ENCODE assay signal across 9 mouse cellular contexts in genomic region chr7:100042120-100042519, GRCm38 (mm10). TPM values are rescaled to one million over a fixed set of nuclear protein-coding genes. Genes with fewer than 3 reads are reported as not detected.
DNase-seq lines count a peak whose midpoint lies in the region; ATAC-seq lines count a peak whose summit lies in the region.
"Had no signal": no experiment of that assay in that cellular context is flagged by ENCODE, and none has a peak within 500 bp of the region (broad histone marks: within the 10 kb centered on the region; RNA-seq: fewer than 3 reads in every experiment).

No protein-coding gene starts in this region.

- no peak overlapping the region for H3K4me3 ChIP-seq in lung, embryonic 16.5 days (ENCODE audit: low read length)
- peak overlapping the region; percentile 44 for H3K4me3 ChIP-seq in embryonic facial prominence, embryonic 10.5 days
- H3K4me3 ChIP-seq: erythroblast, embryonic 14.5 days had no signal

- H3K9me3 ChIP-seq in lung, embryonic 16.5 days (ENCODE audit: control insufficient read depth, low read length), result no peaks in the 10 kb centered on the region
- H3K9me3 ChIP-seq in embryonic facial prominence, embryonic 10.5 days, result no peaks in the 10 kb centered on the region

- H3K4me2 ChIP-seq in lung, embryonic 16.5 days (ENCODE audit: low read depth, low read length), result peak overlapping the region; percentile 26; the same call in 1 of the 2 replicates

- 0 out of 2 replicates have a peak overlapping the region, but pooled peaks have one; percentile 3 for H3K9ac ChIP-seq in lung, embryonic 16.5 days (ENCODE audit: low read length)

- no peak overlapping the region for H3K27ac ChIP-seq in lung, embryonic 16.5 days (ENCODE audit: low read length)
- H3K27ac ChIP-seq in embryonic facial prominence, embryonic 10.5 days (replicated peaks), result peak overlapping the region; percentile 73

- H3K36me3 ChIP-seq in lung, embryonic 16.5 days (ENCODE audit: control insufficient read depth, insufficient read depth, low read length), result no peaks in the 10 kb centered on the region
- no peaks in the 10 kb centered on the region for H3K36me3 ChIP-seq in embryonic facial prominence, embryonic 10.5 days (replicated peaks)

- no peak for DNase-seq in lung, postnatal 25 days (ENCODE audit: low spot score)
- DNase-seq in embryonic facial prominence, embryonic 10.5 days (ENCODE audit: low spot score), result peak; percentile 75
- peak; percentile 24 for DNase-seq in kidney, adult 9 months
- peak; percentile 43 for DNase-seq in mesoderm, embryonic 11.5 days (ENCODE audit: low read depth, low spot score)
- no peak for DNase-seq in layer of hippocampus, postnatal 14 days (ENCODE audit: low spot score in 2 of 2)
- DNase-seq in adrenal gland, postnatal 14 days, result no peak

- no peak for ATAC-seq in lung, embryonic 16.5 days (ENCODE audit: low read depth)

- no peaks in the 10 kb centered on the region for H3K27me3 ChIP-seq in lung, embryonic 16.5 days (ENCODE audit: control insufficient read depth, insufficient read depth, low read depth, low read length)
- H3K27me3 ChIP-seq in embryonic facial prominence, embryonic 10.5 days (replicated peaks; ENCODE audit: low read depth, poor library complexity, severe bottlenecking), result peaks cover 20% of the 10 kb centered on the region

- 19% methylated on average over 31 of the region's 31 CpGs for WGBS in lung, embryonic 16.5 days
- WGBS in embryonic facial prominence, embryonic 10.5 days, result 5% methylated on average over 31 of the region's 31 CpGs

- H3K4me1 ChIP-seq in lung, embryonic 16.5 days (replicated peaks; ENCODE audit: control insufficient read depth, insufficient read depth, low read length), result 0 out of 2 replicates have a peak, but pooled peaks cover 2% of the 10 kb centered on the region
- peaks cover 24% of the 10 kb centered on the region for H3K4me1 ChIP-seq in embryonic facial prominence, embryonic 10.5 days

RNA-seq across cellular contexts. Expression of gene Chrdl2, which starts 36.1 kb away (rescaled TPM):
- polyA plus RNA-seq in lung, embryonic 16.5 days (2015; fragmentation: Nextera tagmentation; extraction: Ambion mirVana), result 0.35 TPM in 1 of 2 replicates, not detected in the other
- polyA plus RNA-seq in embryonic facial prominence, embryonic 10.5 days (2016; fragmentation: Nextera tagmentation; extraction: Ambion mirVana), result 0.71 and 0.77 TPM in 2 replicates
- under 1 TPM in 1 of 2 experiments, not detected in 1; 0.29 TPM for total RNA-seq in layer of hippocampus, postnatal 14 days (2021)
- 0.26 TPM in 1 of 2 replicates, not detected in the other for total RNA-seq in adrenal gland, postnatal 14 days (2021)
- total RNA-seq: liver, adult 2 months had no signal
- polyA plus RNA-seq: erythroblast, embryonic 14.5 days had no signal

Comparison
In these comparisons a context has a peak if more than half of its experiments do, and no peak if none do; other contexts are left out.
1. DNase-seq: peak in embryonic facial prominence, embryonic 10.5 days (single experiment), kidney, adult 9 months (single experiment) and mesoderm, embryonic 11.5 days (single experiment); none in lung, postnatal 25 days (single experiment), layer of hippocampus, postnatal 14 days (0 of 2) and adrenal gland, postnatal 14 days (single experiment).